Mouse (Mus musculus) layer of hippocampus, adult 9-10 months (tissue): ENCODE measurements around the gene Rims1.

ENCODE experiments used
- DNase-seq: peaks from one replicate; pipeline ENCODE4 v3.0.0; 2022; ENCODE audit warnings: low spot score

Gene Rims1

DNA sequence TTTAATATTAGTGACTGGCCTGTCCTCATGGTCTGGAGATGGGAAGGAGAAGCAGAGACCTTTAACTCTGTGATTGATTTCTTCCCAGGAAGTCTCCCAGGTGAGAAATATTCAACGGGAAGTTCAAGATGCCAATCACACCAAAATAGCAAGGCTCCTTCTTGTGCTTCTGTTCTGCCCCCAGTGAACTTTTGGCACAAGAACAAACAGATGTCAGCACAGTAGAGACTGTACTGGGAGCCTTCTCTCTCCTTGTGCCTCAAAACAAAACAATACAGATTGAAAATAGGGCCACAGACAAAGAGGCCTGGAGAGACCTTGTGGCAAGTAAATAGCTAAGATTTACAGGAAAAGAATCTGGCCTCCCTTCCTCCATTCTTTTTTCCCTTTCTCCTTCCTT is 110.7 kb downstream of the Rims1 start:
- no peak for DNase-seq

DNA sequence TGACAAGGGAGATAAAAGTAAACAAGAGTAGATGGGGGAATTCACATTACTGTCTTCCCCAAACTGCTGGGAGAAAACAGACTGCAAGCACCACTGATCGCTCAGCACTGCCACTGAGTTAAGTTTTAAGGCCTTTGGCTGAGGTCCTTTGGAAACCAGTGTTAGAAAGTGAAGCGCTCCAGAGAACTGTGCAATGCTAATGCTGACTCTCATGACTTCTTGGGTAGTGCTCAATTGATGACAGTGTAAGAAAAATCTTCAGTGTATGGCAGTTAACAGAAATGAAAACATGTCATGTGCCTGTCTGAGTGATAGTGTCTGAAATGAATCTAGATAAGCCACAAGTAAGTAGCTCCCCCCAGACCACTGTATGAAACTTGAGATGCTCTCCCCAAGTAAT is 111.3 kb downstream of the Rims1 start:
- DNase-seq: no peak

- DNase-seq: no peak
These were observed 122.3 kb downstream of the Rims1 start for GRCm38 (mm10) chr1:22683455-22683854.

GRCm38 (mm10) chr1:22664196-22664595 is 141.6 kb downstream of the Rims1 start:
- DNase-seq: no peak

GRCm38 (mm10) chr1:22661825-22662224 is 144.0 kb downstream of the Rims1 start:
- no peak for DNase-seq

DNA sequence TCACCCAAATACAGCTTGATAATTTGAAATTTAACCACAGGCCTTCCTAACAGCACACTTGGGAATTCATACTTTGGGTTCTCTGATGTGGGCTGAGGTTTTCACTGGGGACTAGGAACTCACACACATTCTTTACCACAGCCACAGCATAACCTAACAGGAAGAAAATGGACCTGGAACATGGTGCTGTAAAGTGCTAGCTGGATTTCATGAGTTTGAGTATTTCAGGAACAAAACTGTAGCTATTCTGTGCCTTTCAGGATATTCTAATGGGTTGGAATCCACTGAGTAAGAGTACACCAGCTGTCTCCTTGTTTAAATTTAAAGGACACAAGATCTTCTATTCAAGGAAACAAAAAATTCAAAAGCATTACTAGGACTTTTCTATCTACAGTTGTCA is 149.8 kb downstream of the Rims1 start:
- DNase-seq: no peak

DNA sequence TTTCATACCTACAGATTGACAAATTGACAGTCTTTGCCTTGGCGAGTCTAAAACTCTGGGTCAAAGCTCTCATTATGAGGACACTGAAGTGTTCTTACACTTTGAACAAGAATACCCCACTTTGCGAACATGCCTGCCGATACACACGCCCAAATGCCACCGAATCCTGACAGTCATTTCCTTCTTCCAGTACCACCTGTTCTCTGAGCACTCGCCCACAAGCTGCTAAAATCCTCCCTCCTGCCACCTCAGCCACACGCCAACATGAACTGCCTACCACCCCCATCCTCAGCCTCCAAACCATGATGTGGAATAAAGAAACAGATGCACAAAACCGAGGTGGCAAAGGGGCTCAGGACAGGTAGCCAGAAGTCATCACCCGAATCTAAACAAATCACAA is 150.9 kb downstream of the Rims1 start:
- DNase-seq: no peak

GRCm38 (mm10) chr1:22650588-22650987 is 155.2 kb downstream of the Rims1 start:
- DNase-seq: no peak

GRCm38 (mm10) chr1:22649432-22649831 is 156.4 kb downstream of the Rims1 start:
- DNase-seq: no peak

DNA sequence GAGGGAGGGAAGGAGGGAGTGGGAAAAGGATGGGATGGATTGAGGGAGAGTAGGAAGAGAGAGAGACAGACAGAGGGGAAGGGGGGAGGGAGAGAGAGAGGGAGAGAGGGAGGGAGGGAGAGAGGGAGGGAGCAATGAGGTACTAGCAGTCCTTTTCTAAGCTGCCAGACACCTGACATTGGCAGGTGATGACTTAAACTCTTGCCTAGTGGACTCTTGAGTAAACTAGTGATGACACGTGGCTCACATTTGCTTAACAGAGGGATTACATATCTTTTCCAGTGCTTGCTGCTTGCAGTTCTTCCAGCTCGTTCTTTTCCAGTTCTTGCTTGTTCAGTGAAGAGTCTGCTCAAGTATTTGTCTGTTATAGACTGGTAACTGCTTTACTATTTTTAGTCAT is 160.5 kb downstream of the Rims1 start:
- DNase-seq: no peak

GRCm38 (mm10) chr1:22640568-22640967 is 165.2 kb downstream of the Rims1 start:
- DNase-seq: no peak

DNA sequence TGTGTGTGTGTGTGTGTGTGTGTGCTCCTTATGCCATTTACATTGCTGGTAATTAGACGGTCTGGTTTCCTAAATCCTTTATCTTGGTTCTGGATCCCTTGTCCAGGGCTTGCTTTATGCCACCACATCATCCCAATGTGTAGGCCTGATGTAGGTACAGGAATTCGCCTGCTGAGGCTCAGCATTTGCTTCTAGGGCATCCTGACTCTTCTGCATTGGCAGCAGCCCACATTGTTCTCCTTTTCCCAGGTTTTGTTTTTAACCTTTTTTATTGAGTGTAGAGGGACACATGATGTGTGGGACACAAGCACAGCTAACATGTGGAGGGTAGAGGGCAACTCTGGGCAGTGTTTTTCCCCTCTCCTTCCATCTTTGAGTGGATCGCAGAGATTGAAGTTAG is 166.1 kb downstream of the Rims1 start:
- DNase-seq: no peak

GRCm38 (mm10) chr1:22633871-22634270 is 171.9 kb downstream of the Rims1 start:
- no peak for DNase-seq

GRCm38 (mm10) chr1:22632551-22632950 is 173.2 kb downstream of the Rims1 start:
- DNase-seq: no peak

DNA sequence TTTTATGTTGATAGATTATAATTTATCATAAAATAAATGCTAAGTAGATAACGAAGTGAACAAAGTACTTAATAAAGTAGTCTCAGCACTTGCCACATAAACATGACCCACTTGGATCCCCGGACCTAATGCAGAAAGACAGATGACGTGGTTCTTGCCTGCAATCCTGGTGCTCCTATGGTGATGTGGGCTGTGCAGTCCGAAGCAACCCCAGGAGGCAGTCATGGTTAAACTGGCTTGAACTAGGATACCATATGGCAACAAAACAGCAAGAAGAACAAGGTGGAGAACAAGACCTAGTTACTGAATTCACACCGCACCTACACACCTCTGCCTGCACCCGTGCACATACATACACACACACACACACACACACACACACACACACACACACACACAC is 173.8 kb downstream of the Rims1 start:
- DNase-seq: no peak

DNA sequence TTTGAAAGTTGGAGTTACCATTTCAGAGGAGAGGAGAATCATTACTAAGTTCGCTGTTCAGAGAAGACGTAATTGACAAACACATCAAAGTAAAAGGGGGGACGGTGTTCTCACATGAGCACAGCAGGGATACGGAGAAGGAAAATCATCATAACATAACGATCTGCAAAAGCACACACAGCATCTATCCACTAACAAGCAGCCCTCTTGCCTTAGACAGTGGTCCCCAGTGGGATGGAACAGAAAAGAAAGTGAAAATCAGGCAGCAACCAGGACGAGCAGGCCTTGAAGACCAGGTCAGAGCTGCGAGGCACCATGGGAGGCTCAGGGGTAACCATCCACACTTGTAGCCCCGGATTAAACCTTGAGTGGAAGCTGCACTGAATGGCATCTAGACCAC is 176.8 kb downstream of the Rims1 start:
- DNase-seq: no peak

- no peak for DNase-seq
These were observed 178.8 kb downstream of the Rims1 start for GRCm38 (mm10) chr1:22627013-22627412.

DNA sequence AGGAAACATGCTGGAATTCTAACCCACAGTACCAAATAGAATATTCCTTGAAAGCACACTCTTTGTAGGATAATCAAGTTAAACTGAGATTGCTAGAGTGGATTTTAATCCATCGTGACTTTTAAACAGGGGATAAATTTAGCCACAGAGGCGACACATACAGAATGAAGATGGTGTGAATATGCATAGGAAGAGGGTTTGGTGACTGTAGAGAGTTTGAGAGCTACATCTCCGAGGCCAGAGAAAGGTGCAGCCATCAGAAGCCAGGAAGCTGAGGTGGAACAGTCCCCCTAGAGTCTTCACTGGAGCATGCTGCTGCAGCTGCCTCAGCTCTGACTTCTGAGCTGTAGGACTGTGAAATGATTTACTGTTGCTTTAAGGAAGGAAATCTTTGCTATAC is 179.5 kb downstream of the Rims1 start:
- DNase-seq: no peak

- DNase-seq: no peak
These were observed 185.0 kb downstream of the Rims1 start for GRCm38 (mm10) chr1:22620827-22621226.

DNA sequence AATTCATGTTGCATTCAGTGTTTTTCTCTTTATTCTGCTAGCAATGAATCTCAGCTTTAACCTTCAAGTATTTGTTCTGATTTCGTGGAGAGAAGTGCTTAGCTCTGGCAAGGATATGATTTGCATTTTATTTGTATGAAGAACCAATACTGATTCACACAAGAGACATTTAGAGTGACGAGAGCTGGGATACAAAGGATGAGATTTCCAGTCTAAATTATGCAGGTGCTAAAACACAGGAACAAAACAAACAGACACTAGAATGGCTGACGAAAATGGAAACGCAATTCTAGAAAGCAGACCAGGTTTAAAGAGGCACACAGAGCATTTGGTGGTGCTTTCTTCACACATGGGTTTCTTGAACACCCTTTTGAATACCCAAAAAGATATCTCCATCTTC is 190.2 kb downstream of the Rims1 start:
- no peak for DNase-seq

DNA sequence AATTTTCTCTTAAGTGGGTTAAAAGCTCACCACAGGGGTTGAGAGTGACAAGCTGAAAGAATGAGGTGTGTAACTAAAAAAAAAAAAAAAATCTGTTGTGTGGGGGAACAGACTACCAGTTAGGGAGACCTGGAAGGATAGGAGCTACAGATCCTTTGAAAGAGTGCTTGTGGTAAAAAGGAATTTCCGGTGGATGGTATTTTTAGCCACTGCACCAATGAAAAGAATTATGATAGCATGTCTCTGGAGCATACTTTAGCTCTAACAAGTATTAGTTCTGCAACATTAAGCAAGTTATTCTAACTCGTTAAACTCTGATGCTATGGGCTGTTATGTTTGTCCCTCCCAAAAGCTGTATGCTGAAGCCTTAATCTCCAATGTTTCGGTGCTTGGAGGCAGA is 192.2 kb downstream of the Rims1 start:
- DNase-seq: no peak

DNA sequence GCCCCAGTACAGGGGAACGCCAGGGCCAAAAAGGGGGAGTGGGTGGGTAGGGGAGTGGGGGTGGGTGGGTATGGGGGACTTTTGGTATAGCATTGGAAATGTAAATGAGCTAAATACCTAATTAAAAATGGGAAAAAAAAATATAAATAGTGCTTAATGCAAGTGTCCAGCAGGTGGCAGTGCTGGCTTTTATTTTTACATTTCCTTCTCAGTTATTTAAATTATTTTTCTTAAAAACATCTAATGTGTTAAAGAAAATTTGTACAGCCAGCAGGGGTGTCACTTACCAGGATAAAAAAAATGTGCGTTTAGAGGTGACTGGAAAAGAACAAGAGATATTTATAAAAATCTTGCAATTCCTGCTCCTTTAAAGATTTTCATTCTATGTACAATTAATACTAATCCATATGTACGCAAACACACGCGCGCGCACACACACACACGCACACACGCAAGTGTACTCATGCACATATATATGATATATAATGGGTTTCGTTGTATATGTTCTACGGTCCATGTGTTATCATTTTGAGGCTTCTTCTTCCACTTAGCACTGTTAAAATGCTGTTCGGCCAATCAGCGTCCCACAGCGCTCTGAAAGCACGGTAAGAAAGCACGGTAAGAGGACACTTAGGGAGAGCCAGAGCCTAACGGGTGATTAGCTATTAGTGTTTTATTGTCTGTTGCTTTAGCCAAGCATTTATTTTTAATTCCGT is 201.3 kb downstream of the Rims1 start:
- DNase-seq: no peak

DNA sequence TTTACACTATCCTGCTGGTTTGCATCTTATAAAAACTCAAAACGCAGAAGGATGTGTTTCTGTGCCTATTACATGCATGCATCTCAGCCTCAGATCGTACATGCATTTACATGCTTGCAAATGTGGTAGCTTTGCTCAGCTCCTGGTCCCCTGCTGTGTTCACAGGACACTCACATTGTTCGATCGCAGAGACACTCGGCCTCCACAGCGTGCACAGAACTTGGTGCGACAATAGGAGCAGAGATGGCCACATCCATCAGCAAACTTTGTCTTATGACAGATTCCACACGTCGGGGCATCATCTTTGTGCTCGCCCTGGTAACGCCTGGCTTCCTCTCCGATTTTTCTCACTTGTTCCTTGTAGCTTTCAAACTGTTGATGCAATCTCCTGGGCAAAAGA is 209.6 kb downstream of the Rims1 start:
- DNase-seq: no peak

DNA sequence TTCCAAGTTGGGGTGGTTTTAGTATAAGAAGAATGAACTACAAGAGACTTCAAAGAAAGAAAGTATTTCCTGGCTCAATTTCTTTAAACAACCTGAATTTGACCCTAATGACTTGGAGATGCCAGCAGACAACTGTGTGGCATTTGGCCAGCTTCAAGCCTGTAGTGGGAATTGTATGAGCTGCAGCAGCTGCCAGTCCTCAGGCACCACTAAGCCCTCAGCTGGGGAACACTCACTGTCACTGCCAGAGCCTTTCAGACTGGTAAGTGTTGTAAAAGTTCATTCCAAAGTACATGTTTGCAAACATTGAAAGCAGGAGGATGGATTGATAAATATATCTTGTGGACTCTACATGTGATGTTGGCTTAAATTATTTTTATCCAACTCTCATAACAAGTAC is 211.0 kb downstream of the Rims1 start:
- DNase-seq: no peak
